Mouse (Mus musculus): ENCODE measurements around the gene Chmp1a. TPM values are rescaled to one million over a fixed set of nuclear protein-coding genes. Genes with fewer than 3 reads are reported as not detected.
"Not testable (repeated sequence)": the region's sequence is repeated elsewhere in the genome, so short reads cannot be mapped to it uniquely, and the experiment has no call there.

Chmp1a gene
- total RNA-seq (2015): 11.6 and 18.4 TPM in 2 replicates
- 24.5 and 26.7 TPM in 2 replicates for total RNA-seq (2017)

DNA sequence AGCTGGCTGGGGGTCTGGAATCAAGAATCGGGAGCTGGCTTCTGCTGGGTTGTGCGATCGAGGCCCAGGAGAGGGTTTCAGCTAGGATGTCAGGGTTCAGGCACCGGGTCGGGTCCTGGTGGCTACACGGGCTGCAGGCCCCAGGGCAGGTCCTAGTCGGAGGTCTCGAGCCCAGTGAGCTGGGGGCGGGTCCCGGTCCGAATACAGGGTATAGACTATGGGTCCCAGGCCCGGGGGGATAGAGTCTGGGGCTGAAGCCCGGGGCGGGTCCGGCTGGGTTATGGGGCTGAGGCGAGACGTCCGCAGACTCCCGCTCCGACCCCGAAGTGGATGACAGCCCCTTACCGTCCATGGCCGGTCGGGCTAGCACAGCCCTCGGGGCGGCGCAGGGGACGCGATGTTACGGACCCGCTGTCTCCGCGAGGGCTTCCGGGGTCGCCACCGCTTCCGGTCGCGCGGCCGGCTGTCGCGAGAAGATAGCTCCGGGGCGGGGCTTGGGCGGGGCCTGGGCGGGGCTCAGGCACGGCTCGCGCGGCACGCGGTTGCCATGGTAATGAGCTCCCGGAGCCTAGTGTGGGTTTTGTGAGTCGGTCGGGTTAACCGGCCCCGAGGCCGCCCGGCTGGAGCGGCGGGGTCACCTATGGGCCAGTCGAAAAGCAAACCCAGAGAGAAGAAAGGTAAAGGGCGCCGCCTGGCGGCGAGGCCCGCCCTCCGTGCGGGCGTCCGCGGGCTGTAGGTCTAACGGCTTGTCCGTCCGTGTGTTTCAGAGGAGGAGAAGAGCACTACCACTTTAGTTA is at the start of gene Chmp1a, which contains the start of gene Spata33:
Gene Chmp1a, minus strand, starts transcription at position 443 of the 797 bp plus-strand sequence.
Gene Spata33, plus strand, starts transcription at position 512 of the 797 bp plus-strand sequence.
- ATAC-seq (replicated peaks; ENCODE audit: poor library complexity): peak; percentile 90

GRCm38 (mm10) chr8:123257593-123257992 is 45.0 kb upstream of the Chmp1a start:
- ATAC-seq (replicated peaks; ENCODE audit: poor library complexity): not testable (repeated sequence)

- ATAC-seq (replicated peaks; ENCODE audit: poor library complexity): no peak
These were observed 44.6 kb upstream of the Chmp1a start for GRCm38 (mm10) chr8:123257114-123257513.

- ATAC-seq (replicated peaks; ENCODE audit: poor library complexity): peak; percentile 54
These were observed 42.6 kb upstream of the Chmp1a start for GRCm38 (mm10) chr8:123255170-123255569.

DNA sequence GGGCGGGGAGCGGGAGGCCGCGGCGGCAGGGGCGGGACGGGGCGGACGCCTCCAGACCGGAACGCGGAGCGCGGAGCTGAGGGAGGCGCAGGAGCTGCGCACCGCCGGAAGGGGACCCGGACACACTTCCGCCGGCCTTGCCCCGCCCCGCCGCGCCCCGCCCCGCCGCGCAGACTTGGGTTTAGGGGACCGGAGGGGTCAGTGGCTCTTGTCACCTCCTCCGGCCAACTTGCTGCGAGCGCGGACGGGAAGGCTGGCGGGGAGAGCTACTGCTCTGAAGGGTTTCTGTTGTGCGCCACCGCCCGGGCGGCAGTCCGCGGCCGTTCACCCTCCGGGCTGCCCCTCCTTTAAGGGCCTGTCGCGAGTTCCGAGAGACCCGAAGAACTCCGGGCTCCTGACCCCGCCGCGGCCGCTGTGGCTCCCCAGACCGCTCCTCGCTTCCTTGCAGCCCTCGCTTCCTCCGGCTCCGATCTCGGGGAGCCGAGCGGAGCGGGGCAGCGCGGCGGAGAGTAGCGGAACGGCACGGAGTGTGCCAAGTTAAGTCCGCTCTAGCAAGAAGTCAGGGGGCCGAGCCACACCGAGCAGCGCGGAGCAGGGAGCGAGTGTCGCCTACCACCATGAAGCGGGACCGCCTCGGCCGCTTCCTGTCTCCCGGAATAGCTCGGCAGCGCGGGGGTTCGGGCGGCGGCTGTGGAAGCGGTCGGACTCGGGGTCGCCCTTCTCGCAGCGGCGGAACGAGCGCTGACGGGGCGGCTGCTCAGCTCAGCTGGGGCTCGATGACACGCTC is 41.7 kb upstream of the Chmp1a start, which contains the start of the genes Zfp276 and Vps9d1:
Gene Zfp276, plus strand, starts transcription at position 97 of the 787 bp plus-strand sequence.
Gene Vps9d1, minus strand, starts transcription at position 250 of the 787 bp plus-strand sequence.
- ATAC-seq (replicated peaks; ENCODE audit: poor library complexity): peak; percentile 88

DNA sequence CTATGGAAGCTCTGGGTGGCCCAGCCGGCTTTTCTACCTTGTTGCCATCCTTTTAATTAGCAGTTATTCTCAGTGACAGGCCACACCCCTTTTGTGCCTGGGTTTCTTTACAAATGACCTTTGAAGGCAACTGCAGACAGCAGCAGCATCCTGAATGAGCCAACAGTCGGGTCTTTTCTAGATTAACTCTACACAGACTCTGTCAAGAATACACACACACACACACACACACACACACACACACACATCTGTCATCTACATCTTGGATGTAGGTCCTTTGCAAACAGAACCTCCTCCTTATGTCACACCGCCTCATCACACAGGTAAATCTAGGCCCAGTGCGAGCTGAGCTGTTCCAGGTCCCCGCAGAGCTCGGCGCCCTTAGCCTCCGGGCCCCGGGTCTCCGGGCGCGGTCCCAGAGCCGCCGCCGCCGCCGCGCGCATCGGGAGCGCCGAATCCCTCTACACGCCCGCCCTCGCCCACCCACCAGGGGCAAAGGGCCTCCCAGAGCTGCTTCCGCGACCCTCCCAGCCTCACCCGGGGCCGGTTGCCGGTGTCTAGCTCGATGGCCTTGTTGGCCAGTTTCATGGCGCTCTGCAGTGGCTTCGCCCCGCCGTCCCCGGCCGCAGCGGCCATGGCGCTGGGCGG is 41.0 kb upstream of the Chmp1a start:
- no peak for ATAC-seq (replicated peaks; ENCODE audit: poor library complexity)

- no peak for ATAC-seq (replicated peaks; ENCODE audit: poor library complexity)
These were observed 40.4 kb upstream of the Chmp1a start for GRCm38 (mm10) chr8:123252925-123253324.

DNA sequence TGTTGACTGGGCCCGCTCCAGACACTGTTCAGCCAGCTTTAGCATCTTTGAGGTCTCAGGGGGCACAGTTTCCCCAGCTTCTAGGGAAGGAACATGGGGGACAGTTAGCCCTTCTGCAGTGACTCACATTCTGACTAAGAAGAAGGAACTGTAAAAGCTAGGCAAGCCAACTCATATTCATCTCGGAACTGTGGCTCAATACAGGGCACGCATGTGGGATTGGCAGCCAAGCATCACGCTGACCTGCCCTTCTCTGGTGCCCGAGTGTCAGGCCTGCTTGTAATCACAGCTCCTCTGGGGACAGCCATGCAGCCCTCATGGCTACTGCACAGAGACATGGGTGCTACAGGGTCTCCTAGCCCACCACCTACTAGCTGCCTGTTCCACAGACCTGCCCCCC is 38.4 kb upstream of the Chmp1a start:
- no peak for ATAC-seq (replicated peaks; ENCODE audit: poor library complexity)

DNA sequence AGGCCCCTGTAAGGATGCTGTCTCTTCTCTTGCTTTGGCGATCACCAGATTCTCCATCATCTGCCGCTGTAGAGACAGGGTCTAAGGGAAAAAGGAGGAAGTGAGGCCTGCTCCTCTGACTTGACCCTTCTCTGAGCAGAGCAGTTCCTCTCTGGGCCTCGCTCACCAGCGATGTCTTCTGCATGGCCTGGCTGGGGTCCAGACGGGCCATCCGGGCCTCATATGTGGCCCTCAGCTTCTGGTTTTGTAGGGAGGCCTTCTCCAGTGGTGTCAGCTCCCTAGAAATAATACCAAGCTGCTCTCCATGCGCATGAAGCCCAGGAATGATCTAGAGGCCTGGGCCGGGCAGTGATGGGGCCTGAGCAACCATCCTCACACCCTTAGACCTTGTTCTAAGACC is 36.0 kb upstream of the Chmp1a start:
- peak; percentile 64 for ATAC-seq (replicated peaks; ENCODE audit: poor library complexity)

GRCm38 (mm10) chr8:123247748-123248147 is 35.2 kb upstream of the Chmp1a start:
- no peak for ATAC-seq (replicated peaks; ENCODE audit: poor library complexity)

DNA sequence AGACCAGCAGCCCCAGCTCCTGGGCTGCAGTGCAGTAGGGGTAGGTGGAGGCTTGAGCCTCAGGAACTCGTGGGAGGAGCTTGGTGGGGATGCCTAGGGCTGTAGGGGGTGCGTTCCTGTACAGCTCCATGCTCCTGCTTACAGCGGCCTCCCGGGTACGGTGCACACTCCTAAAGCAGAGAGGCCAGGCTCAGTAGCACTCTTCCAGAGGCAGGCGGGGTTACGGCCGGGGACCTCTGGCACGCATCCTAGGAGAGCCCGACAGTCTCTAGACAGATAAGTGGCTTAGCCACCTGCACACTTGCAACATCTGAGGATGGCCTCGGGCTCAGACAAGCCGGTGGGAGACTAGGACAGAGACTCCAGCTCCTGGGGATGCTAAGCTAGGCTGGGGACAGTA is 33.0 kb upstream of the Chmp1a start:
- ATAC-seq (replicated peaks; ENCODE audit: poor library complexity): no peak

- ATAC-seq (replicated peaks; ENCODE audit: poor library complexity): no peak
These were observed 31.8 kb upstream of the Chmp1a start for GRCm38 (mm10) chr8:123244382-123244781.

DNA sequence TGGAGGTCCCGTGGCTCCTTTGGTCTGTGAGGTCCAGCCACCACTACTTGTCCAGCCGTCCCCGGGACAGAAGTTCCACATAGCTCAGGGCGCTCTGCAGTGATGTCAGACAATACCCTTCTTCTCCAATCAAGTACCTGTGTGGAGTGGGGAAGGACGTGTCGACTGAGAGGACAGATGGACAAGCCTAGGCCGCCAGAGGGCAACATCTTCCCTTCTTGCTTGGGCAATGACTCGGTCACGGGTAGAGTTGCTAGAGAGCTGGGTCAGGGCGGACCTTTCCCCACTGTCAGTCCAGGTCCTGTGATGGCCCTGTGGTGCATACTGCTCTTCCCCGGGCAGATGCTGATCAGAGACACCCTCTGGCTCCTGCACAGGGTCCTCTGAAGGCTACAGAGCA is 30.5 kb upstream of the Chmp1a start:
- no peak for ATAC-seq (replicated peaks; ENCODE audit: poor library complexity)

GRCm38 (mm10) chr8:123242107-123242923 is 29.8 kb upstream of the Chmp1a start:
- no peak for ATAC-seq (replicated peaks; ENCODE audit: poor library complexity)

GRCm38 (mm10) chr8:123239398-123239797 is 26.8 kb upstream of the Chmp1a start:
- no peak for ATAC-seq (replicated peaks; ENCODE audit: poor library complexity)

DNA sequence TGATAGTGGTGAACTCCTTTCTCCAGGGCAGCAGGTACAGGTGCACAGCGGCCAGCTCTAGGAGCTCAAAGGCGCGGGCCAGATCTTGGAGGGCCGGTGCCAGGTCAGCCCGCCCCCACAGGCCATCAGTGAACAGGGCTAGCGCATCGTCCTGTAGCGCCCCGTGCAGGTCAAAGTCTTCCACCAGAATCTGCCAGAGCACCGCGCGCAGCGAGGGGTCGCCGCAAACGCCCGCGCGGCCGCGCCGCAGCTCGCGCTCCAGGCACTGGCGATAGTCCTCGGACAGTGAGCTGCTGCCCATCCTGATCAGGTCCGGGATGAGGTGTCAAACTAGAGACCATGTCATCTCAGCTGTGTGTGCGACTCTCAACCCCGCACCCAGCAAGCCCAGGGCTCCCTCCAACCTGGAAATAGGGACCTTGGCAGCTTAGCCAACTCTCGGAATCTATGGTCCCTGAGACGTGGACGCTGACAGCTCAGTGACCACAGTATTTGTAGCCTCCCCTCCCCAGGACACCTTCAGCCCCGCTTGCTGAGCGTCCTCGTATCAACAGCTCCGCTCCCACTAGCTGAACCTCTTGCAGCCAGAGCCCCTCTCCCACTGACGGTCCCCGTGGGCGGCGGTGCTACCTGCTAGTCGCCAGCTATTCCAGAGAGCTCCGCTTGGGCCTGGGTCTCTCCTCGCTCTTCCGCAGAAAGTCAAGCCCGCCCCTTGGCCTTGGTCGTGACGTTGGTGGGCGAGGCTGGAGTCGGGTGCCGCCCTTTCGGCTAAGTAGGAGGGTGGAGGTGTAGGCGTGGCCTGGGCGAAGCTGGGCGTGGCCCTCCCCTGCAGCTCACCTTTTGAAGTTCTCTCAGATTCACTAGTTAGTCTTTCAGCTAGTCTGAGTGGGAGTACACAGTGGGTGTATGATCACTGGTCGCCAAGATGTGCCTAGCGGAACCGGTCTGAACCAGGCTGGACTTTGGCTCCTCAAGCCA is 23.2 kb upstream of the Chmp1a start, which contains the start of gene Spata2l:
Gene Spata2l, minus strand, starts transcription at position 714 of the 978 bp plus-strand sequence.
- ATAC-seq (replicated peaks; ENCODE audit: poor library complexity): peak; percentile 95

DNA sequence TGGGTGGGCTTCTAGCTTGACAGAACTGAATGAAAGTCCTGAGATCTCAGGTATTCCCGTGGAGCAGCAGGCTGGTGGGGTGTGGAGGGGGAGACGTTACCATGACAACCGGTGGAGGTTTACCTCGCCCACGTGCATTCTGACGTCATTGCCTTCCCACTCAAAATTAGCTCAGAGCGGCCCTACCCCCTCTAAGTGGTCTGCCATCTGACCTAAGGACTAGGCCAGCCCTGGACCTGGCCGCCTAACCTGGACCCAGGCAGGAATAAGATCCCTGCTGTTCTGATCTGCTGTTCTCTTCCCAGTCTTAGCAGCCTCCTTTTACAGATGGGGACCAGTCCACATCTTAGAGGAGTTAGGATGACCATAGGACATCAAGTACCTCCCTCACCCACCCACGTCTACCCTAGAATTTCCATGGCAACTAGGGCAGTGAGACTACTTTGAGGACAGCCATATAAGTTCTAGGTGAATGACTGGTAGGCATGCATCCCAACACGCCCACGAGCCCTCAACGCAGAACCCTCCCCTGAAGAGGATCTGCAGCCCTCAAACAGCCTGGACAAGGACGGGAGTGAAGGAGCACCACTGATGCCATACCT is 22.5 kb upstream of the Chmp1a start:
- no peak for ATAC-seq (replicated peaks; ENCODE audit: poor library complexity)

- ATAC-seq (replicated peaks; ENCODE audit: poor library complexity): no peak
These were observed 21.2 kb upstream of the Chmp1a start for GRCm38 (mm10) chr8:123233760-123234159.

DNA sequence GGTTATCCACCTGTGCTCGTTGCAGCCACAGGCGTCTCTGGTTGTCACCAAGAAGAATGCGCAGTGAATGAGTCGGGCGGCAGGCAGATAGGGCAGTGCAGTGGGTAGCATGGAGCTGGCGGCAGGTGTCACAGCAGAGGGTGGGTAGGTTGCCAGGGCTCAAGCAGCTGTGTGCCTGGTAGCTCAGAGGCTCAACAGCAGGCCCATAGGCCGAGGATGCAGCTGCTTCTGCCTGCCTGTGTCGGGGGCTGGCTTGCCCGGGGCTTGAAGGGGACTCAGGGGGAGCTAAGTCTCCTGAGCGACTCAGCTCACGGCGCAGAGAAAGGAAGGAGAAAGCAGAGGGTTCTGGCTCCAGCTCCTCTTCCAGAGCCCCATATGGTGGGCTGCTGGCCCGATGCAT is 20.7 kb upstream of the Chmp1a start:
- ATAC-seq (replicated peaks; ENCODE audit: poor library complexity): no peak
